Mouse (Mus musculus) small intestine, adult 2 months (tissue): ENCODE measurements around the gene Rcvrn.

Source experiments
- CTCF ChIP-seq: fragments of 200-500 bp; IDR thresholded peaks from 2 replicates; pipeline ENCODE4 v1.5.1; 2012; ENCODE audit warnings: low read depth, mild to moderate bottlenecking, control low read depth, inconsistent platforms, low read length, moderate library complexity, mixed read lengths; ENCODE audit not compliant: insufficient replicate concordance, insufficient read length; ENCODE audit errors: extremely low read depth
- POLR2A ChIP-seq: fragments of 200-500 bp; IDR thresholded peaks from 2 replicates; pipeline ENCODE4 v1.6.1; 2012; ENCODE audit warnings: low read depth, mild to moderate bottlenecking, control low read depth, inconsistent platforms, low read length, moderate library complexity

GRCm38 (mm10) chr11:67653521-67654090, 41.5 kb upstream of the Rcvrn start:
- TF ChIP-seq CTCF (no peak), POLR2A (no peak)
